ENCODE assay signal across 11 mouse cellular contexts in the genomic region with DNA sequence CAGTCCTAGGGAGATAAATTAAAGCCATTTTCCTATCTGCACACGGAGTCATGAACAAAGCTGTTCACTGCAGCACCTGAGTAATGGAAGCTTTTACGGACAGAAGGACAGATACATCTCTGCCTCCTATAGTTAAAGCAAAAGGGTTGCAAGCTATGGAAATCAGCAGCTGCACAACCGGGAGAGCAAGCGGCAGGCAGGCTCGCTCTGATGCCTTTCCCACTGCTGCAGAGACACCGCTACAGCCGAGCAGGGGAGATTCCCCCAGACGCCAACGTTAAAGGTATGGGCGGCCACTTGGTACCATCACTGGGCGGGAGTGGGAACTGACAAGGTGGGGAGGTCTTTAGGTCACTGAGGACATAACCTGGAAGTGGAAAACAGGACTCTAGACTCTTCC. TPM values are rescaled to one million over a fixed set of nuclear protein-coding genes. Genes with fewer than 3 reads are reported as not detected.
DNase-seq lines count a peak whose midpoint lies in the region; ATAC-seq and TF ChIP-seq lines count a peak whose summit lies in the region.
"Had no signal": no experiment of that assay in that cellular context is flagged by ENCODE, and none has a peak within 500 bp of the region (broad histone marks: within the 10 kb centered on the region; RNA-seq: fewer than 3 reads in every experiment).

No protein-coding gene starts in this region.

- no peaks in the 10 kb centered on the region for H3K27me3 ChIP-seq in heart, embryonic 12.5 days (replicated peaks)
- H3K27me3 ChIP-seq in kidney, postnatal 0 days (ENCODE audit: insufficient read depth, low read length), result no peaks in the 10 kb centered on the region
- no peaks in the 10 kb centered on the region for H3K27me3 ChIP-seq in hindbrain, embryonic 16.5 days (replicated peaks; ENCODE audit: control insufficient read depth, insufficient read depth, low read length)
- no peaks in the 10 kb centered on the region for H3K27me3 ChIP-seq in neural tube, embryonic 11.5 days (ENCODE audit: control insufficient read depth, insufficient read depth, low read length)
- H3K27me3 ChIP-seq: limb, embryonic 15.5 days had no signal

- H3K4me1 ChIP-seq in heart, embryonic 12.5 days (replicated peaks), result no peaks in the 10 kb centered on the region
- no peaks in the 10 kb centered on the region for H3K4me1 ChIP-seq in kidney, postnatal 0 days (replicated peaks; ENCODE audit: insufficient read depth, low read length)
- no peaks in the 10 kb centered on the region for H3K4me1 ChIP-seq in hindbrain, embryonic 16.5 days (ENCODE audit: control insufficient read depth, insufficient read depth, low read depth, low read length)
- no peaks in the 10 kb centered on the region; the same call in 1 of the 2 replicates for H3K4me1 ChIP-seq in neural tube, embryonic 11.5 days (ENCODE audit: control insufficient read depth, insufficient read depth, low read length)
- H3K4me1 ChIP-seq: limb, embryonic 15.5 days had no signal

- no peak overlapping the region for H3K9ac ChIP-seq in heart, embryonic 12.5 days
- no peak overlapping the region for H3K9ac ChIP-seq in kidney, postnatal 0 days (ENCODE audit: low read depth, low read length)
- peak overlapping the region; percentile 25; the same call in 1 of the 2 replicates for H3K9ac ChIP-seq in hindbrain, embryonic 16.5 days (ENCODE audit: low read depth, low read length)
- no peak overlapping the region for H3K9ac ChIP-seq in neural tube, embryonic 11.5 days (ENCODE audit: low read length)
- H3K9ac ChIP-seq: limb, embryonic 15.5 days had no signal

- peaks cover 6% of the 10 kb centered on the region; the same call in 1 of the 2 replicates for H3K9me3 ChIP-seq in heart, embryonic 12.5 days (replicated peaks)
- H3K9me3 ChIP-seq in kidney, postnatal 0 days (replicated peaks; ENCODE audit: low read length), result no peaks in the 10 kb centered on the region
- no peaks in the 10 kb centered on the region for H3K9me3 ChIP-seq in hindbrain, embryonic 16.5 days (ENCODE audit: control insufficient read depth, low read length)
- no peaks in the 10 kb centered on the region for H3K9me3 ChIP-seq in neural tube, embryonic 11.5 days (ENCODE audit: control insufficient read depth, low read length)
- H3K9me3 ChIP-seq: limb, embryonic 15.5 days had no signal

- no peaks in the 10 kb centered on the region for H3K36me3 ChIP-seq in heart, embryonic 12.5 days
- no peaks in the 10 kb centered on the region for H3K36me3 ChIP-seq in kidney, postnatal 0 days (ENCODE audit: insufficient read depth, low read length)
- H3K36me3 ChIP-seq in hindbrain, embryonic 16.5 days (ENCODE audit: control insufficient read depth, insufficient read depth, low read length), result no peaks in the 10 kb centered on the region
- H3K36me3 ChIP-seq in neural tube, embryonic 11.5 days (ENCODE audit: control insufficient read depth, insufficient read depth, low read length), result no peaks in the 10 kb centered on the region
- H3K36me3 ChIP-seq: limb, embryonic 15.5 days had no signal

- 23% methylated on average over 11 of the region's 11 CpGs for WGBS in heart, embryonic 12.5 days
- 24% methylated on average over 11 of the region's 11 CpGs for WGBS in kidney, postnatal 0 days
- 44% methylated on average over 11 of the region's 11 CpGs for WGBS in hindbrain, embryonic 16.5 days
- 41% methylated on average over 11 of the region's 11 CpGs for WGBS in neural tube, embryonic 11.5 days

- no peak for DNase-seq in heart, postnatal 14 days
- DNase-seq in kidney, postnatal 0 days (ENCODE audit: low spot score), result peak; percentile 29
- no peak for DNase-seq in kidney, postnatal 36 days
- peak; percentile 21 for DNase-seq in neural tube, embryonic 11.5 days (ENCODE audit: low spot score)
- DNase-seq in layer of hippocampus, postnatal 36 days, result no peak
- DNase-seq: cerebellum, postnatal 14 days had no signal

- peak overlapping the region; percentile 49 for H3K4me2 ChIP-seq in heart, embryonic 12.5 days
- peak overlapping the region; percentile 34 for H3K4me2 ChIP-seq in kidney, postnatal 0 days (ENCODE audit: low read length)
- peak overlapping the region; percentile 37 for H3K4me2 ChIP-seq in hindbrain, embryonic 16.5 days (ENCODE audit: low read length)
- no peak overlapping the region for H3K4me2 ChIP-seq in neural tube, embryonic 11.5 days (ENCODE audit: low read depth)
- H3K4me2 ChIP-seq: limb, embryonic 15.5 days had no signal

- ATAC-seq in heart, embryonic 12.5 days (ENCODE audit: insufficient number of reproducible peaks, low FRiP score), result no peak
- ATAC-seq in kidney, postnatal 0 days (replicated peaks; ENCODE audit: low FRiP score, low read depth), result no peak
- peak; percentile 56 for ATAC-seq in hindbrain, embryonic 16.5 days
- no peak for ATAC-seq in neural tube, embryonic 11.5 days (ENCODE audit: insufficient read depth, low FRiP score, low TSS enrichment)
- no peak for ATAC-seq in activated CD4-positive, CD25-positive, alpha-beta regulatory T cell, adult 4 months
- ATAC-seq: lung, postnatal 0 days had no signal

- no peak overlapping the region for H3K27ac ChIP-seq in heart, embryonic 12.5 days (ENCODE audit: poor library complexity, severe bottlenecking)
- H3K27ac ChIP-seq in kidney, postnatal 0 days, result no peak overlapping the region
- 0 out of 2 replicates have a peak overlapping the region, but pooled peaks have one; percentile 34 for H3K27ac ChIP-seq in hindbrain, embryonic 16.5 days (ENCODE audit: low read depth, low read length)
- no peak overlapping the region for H3K27ac ChIP-seq in neural tube, embryonic 11.5 days (ENCODE audit: low read depth, low read length)
- H3K27ac ChIP-seq: limb, embryonic 15.5 days had no signal

- intact Hi-C loops in heart, postnatal 14 days (cut with DNase I), result no loop called here

- H3K4me3 ChIP-seq in heart, embryonic 12.5 days, result peak overlapping the region; percentile 14; the same call in 1 of the 2 replicates
- no peak overlapping the region for H3K4me3 ChIP-seq in kidney, postnatal 0 days (replicated peaks; ENCODE audit: low read depth, low read length)
- H3K4me3 ChIP-seq in hindbrain, embryonic 16.5 days (ENCODE audit: low read length), result no peak overlapping the region
- H3K4me3 ChIP-seq in neural tube, embryonic 11.5 days (ENCODE audit: low read depth, low read length), result no peak overlapping the region
- H3K4me3 ChIP-seq: limb, embryonic 15.5 days had no signal

- no peak for TF ChIP-seq CTCF in kidney, postnatal 0 days (IDR thresholded peaks at IDR 0.05; ENCODE audit: low read depth)

RNA-seq across cellular contexts. Expression of a gene that starts 17.8 kb away (rescaled TPM):
- not detected in 2 replicates for polyA plus RNA-seq in heart, embryonic 12.5 days (2016; fragmentation: Nextera tagmentation; extraction: Ambion mirVana)
- not detected for total RNA-seq in heart, postnatal 14 days (2021)
- 0.08 TPM in 1 of 2 replicates, not detected in the other for polyA plus RNA-seq in kidney, postnatal 0 days (2015; fragmentation: Nextera tagmentation; extraction: Ambion mirVana)
- polyA plus RNA-seq in hindbrain, embryonic 16.5 days (2015; fragmentation: Nextera tagmentation; extraction: Ambion mirVana), result not detected in 2 replicates
- not detected in 2 replicates for polyA plus RNA-seq in neural tube, embryonic 11.5 days (2014; fragmentation: Nextera tagmentation; extraction: Ambion mirVana)
- 10 to 100 TPM in 1 of 2 experiments, 1 to 10 TPM in 1; 9.3 to 12.4 TPM for total RNA-seq in layer of hippocampus, postnatal 36 days (2021)
- under 1 TPM in 1 of 2 experiments, not detected in 1; 0.13 TPM for polyA plus RNA-seq in activated CD4-positive, CD25-positive, alpha-beta regulatory T cell, adult 4 months (2017; shearing (Covaris generic))
- polyA plus RNA-seq: limb, embryonic 15.5 days; lung, postnatal 0 days had no signal

Comparison
In these comparisons a context has a peak if more than half of its experiments do, and no peak if none do; other contexts are left out.
1. DNase-seq: peak in kidney, postnatal 0 days (single experiment) and neural tube, embryonic 11.5 days (single experiment); none in heart, postnatal 14 days (0 of 2), kidney, postnatal 36 days (0 of 2) and layer of hippocampus, postnatal 36 days (0 of 2).